Mouse (Mus musculus): ENCODE data around the gene Ebp.

- no peak for TF ChIP-seq HCFC1 (IDR thresholded peaks at IDR 0.05; ENCODE audit: borderline replicate concordance, insufficient read depth, low read length)
- TF ChIP-seq MAFK (IDR thresholded peaks at IDR 0.05; ENCODE audit: insufficient read depth, low read depth, low read length), result no peak
- no peak for TF ChIP-seq ZNF384 (IDR thresholded peaks at IDR 0.05; ENCODE audit: low read depth, low read length)
- TF ChIP-seq CHD2 (IDR thresholded peaks at IDR 0.05; ENCODE audit: low read depth, low read length), result no peak
- no peak for TF ChIP-seq ZC3H11A (IDR thresholded peaks at IDR 0.05; ENCODE audit: borderline replicate concordance, low read depth, low read length)
Observed at GRCm38 (mm10) chrX:8163076-8163475, 30.2 kb downstream of the Ebp start.

Data from ES-E14 (cell line).